Mouse (Mus musculus) lung, adult 2 months (tissue): ENCODE measurements around the gene Fate1.

Source experiments
- CTCF ChIP-seq: fragments of 200-500 bp; IDR thresholded peaks from 2 replicates; pipeline ENCODE4 v1.5.1; 2011; ENCODE audit warnings: mild to moderate bottlenecking, low read length, control low read depth; ENCODE audit not compliant: insufficient read depth
- POLR2A ChIP-seq: fragments of 200-500 bp; IDR thresholded peaks from 2 replicates; pipeline ENCODE4 v1.6.1; 2011; ENCODE audit warnings: low read depth, mild to moderate bottlenecking, control low read depth, low read length, borderline replicate concordance; ENCODE audit errors: extremely low read depth

- TF ChIP-seq CTCF (no peak), POLR2A (no peak)
Measured at GRCm38 (mm10) chrX:72012236-72012635, 39.5 kb downstream of the Fate1 start.
